Mouse (Mus musculus) brown adipose tissue, adult 24 weeks (tissue): ENCODE results near the gene Pramef20. TPM values are rescaled to one million over a fixed set of nuclear protein-coding genes. Genes with fewer than 3 reads are reported as not detected.
"Not testable (repeated sequence)": the region's sequence is repeated elsewhere in the genome, so short reads cannot be mapped to it uniquely, and the experiment has no call there.

Source experiments
- H3K27ac ChIP-seq: fragments of 200-500 bp; replicated peaks from 2 replicates; pipeline ENCODE4 v1.5.1; 2012; ENCODE audit warnings: low read depth, mild to moderate bottlenecking, low read length
- H3K4me1 ChIP-seq: fragments of 200-500 bp; 2 replicates; pipeline ENCODE4 v1.6.1; 2012; ENCODE audit warnings: low read length, mixed read lengths; ENCODE audit not compliant: control insufficient read depth, insufficient read depth, insufficient read length
- H3K4me3 ChIP-seq: fragments of 200-500 bp; 2 replicates; pipeline ENCODE4 v1.5.1; 2012; ENCODE audit warnings: low read depth, mild to moderate bottlenecking, low read length, moderate library complexity; ENCODE audit not compliant: insufficient read depth
- polyA plus RNA-seq: library from polyadenylated mRNA; stranded (reverse); fragments of >200 nt; gene quantifications from 2 replicates; pipeline ENCODE4 v1.2.4, GENCODE M21; 2012; ENCODE audit not compliant: missing spikeins, insufficient read depth, insufficient read length

Gene Pramef20
- polyA plus RNA-seq = not detected in 2 replicates

DNA sequence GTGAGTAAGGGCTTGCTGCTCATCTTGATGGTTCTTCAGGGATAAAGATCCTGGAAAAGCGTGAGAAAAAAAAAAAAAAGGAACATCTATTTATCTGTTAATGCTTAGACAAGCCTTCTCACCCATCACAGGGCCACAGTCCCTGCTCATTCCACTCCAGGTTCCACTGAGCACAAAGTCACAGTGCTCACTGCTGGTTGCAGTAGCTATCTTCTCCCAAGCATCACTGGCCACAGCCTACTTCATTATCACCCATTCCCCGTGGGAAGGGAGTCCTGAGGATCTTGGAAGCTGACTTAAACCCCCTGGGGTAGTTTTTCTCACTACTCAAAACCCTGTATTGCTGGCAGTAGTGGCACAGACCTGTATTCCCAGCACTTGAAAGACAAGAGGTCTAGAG, at the start of gene Pramef20:
Pramef20 (minus strand) TSS at position 23 of the 400 bp plus-strand sequence.
- H3K27ac ChIP-seq = no peak within 1 kb of the TSS
- H3K4me3 ChIP-seq = no peak within 1 kb of the TSS
- no peaks in the 10 kb centered on the region for H3K4me1 ChIP-seq

- no peak overlapping the region for H3K4me3 ChIP-seq
- no peaks in the 10 kb centered on the region for H3K4me1 ChIP-seq
- no peak overlapping the region for H3K27ac ChIP-seq
Observed at GRCm38 (mm10) chr4:144424590-144424989, 46.9 kb upstream of the Pramef20 start.

DNA sequence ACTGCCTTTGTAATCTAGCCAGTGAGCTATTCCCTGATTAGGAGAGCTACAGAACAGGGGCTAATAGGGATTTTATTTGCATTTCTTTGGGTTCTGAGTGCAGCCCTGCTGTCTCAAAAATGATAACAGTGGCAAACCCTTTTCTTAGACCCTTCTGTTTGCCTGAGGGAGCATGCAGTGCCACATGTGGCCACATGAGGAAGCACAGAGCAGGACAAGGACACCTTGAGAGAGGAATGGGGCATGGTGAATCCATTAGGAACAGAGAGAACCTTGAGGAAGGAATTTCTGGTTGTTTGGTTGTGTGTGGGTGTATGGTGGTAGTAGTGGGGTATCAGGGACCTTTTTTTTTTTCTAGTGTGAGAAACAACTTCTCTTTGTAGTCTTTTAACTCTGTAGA, 42.9 kb upstream of the Pramef20 start:
- Histone ChIP-seq H3K4me1 (no peaks in the 10 kb centered on the region), H3K4me3 (no peak overlapping the region), H3K27ac (no peak overlapping the region)

- H3K4me1 ChIP-seq = no peaks in the 10 kb centered on the region
- no peak within 1 kb of the TSS for H3K4me3 ChIP-seq
- no peak within 1 kb of the TSS for H3K27ac ChIP-seq
Observed at GRCm38 (mm10) chr4:144408290-144408689, 30.6 kb upstream of the Pramef20 start, which contains the start of gene Pramef12. Gene Pramef12, minus strand, starts transcription at chr4:144408464.

DNA sequence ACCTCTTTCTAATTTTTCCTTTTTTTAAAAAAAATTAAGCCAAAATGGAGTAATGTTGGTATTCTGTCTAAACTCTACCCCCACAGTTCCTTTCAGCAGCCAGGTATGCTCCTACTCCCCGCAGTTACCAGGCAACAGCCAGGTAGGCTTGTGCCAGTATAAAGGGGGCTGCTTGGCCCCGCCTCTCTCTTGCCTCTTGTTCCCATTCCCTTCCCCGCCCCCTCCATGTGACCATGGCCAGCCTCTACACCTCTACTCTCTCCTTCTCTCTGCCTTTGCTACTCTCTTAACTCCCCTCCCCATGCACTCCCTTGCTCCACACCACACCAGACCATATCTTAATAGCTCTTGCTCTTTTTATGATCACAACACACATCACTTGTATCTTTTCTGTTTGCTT, 28.5 kb upstream of the Pramef20 start:
- H3K4me3 ChIP-seq = no peak overlapping the region

GRCm38 (mm10) chr4:144404456-144405086, 26.8 kb upstream of the Pramef20 start:
- Histone ChIP-seq H3K4me1 (no peaks in the 10 kb centered on the region), H3K27ac (no peak overlapping the region), H3K4me3 (no peak overlapping the region)

More for the DNA sequence above, 28.5 kb upstream of the Pramef20 start:
- H3K27ac ChIP-seq = no peak overlapping the region
- H3K4me1 ChIP-seq = no peaks in the 10 kb centered on the region

DNA sequence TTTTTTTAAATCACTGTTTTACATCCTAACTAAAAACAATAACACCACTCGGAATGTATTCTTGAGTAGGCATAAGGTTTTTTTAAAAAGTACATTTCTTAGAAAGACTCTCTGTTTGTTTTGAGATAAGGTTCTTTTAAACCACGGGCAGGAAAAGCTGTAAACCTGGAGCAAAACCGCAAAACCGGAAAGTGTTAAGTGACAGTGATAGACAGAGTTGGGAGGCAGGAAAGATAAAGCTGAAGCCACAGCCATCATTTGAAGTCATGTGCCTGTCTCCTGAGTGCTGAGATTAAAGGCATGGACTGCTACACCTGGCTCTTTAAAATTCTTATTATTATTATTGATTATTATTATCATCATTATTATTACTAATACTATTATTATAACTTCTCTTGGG, 25.0 kb upstream of the Pramef20 start:
- Histone ChIP-seq H3K4me1 (no peaks in the 10 kb centered on the region), H3K27ac (no peak overlapping the region), H3K4me3 (no peak overlapping the region)

- Histone ChIP-seq H3K4me3 (no peak overlapping the region), H3K4me1 (no peaks in the 10 kb centered on the region), H3K27ac (no peak overlapping the region)
Observed at GRCm38 (mm10) chr4:144396316-144396715, 18.6 kb upstream of the Pramef20 start.

GRCm38 (mm10) chr4:144357642-144358041, 20.1 kb downstream of the Pramef20 start, which contains the start of gene Gm13119:
Gene Gm13119, plus strand, starts transcription at chr4:144357942.
- H3K4me1 ChIP-seq, H3K27ac ChIP-seq, H3K4me3 ChIP-seq: not testable (repeated sequence)

GRCm38 (mm10) chr4:144335856-144336255, 41.9 kb downstream of the Pramef20 start:
- H3K4me1 ChIP-seq, H3K27ac ChIP-seq, H3K4me3 ChIP-seq: not testable (repeated sequence)

GRCm38 (mm10) chr4:144329949-144330348, 47.8 kb downstream of the Pramef20 start, which contains the start of gene Gm13128:
Gene Gm13128, plus strand, starts transcription at chr4:144330249.
- H3K27ac ChIP-seq, H3K4me1 ChIP-seq, H3K4me3 ChIP-seq: not testable (repeated sequence)

Other genes starting within 250 kb of the Pramef20 start
- gene Oog3, start 215.3 kb downstream of the Pramef20 start, polyA plus RNA-seq = not detected in 2 replicates
- not detected in 2 replicates for gene Oog2, start 187.2 kb downstream of the Pramef20 start, polyA plus RNA-seq
- not detected in 2 replicates for gene C87977, start 164.6 kb downstream of the Pramef20 start, polyA plus RNA-seq
- gene Pramel5, start 97.4 kb downstream of the Pramef20 start, polyA plus RNA-seq = not detected in 2 replicates
- not detected in 2 replicates for gene Gm13128, start 47.7 kb downstream of the Pramef20 start, polyA plus RNA-seq
- not detected in 2 replicates for gene Gm13119, start 20.0 kb downstream of the Pramef20 start, polyA plus RNA-seq
- not detected in 2 replicates for gene Pramef12, start 30.5 kb upstream of the Pramef20 start, polyA plus RNA-seq
- gene 1700012P22Rik, start 60.8 kb upstream of the Pramef20 start, polyA plus RNA-seq = not detected in 2 replicates
- not detected in 2 replicates for gene Gm9944, start 75.4 kb upstream of the Pramef20 start, polyA plus RNA-seq
- gene Aadacl3, start 85.8 kb upstream of the Pramef20 start, polyA plus RNA-seq = not detected in 2 replicates
- not detected in 2 replicates for gene 9430007A20Rik, start 141.9 kb upstream of the Pramef20 start, polyA plus RNA-seq
- gene Gm13124, start 187.2 kb upstream of the Pramef20 start, polyA plus RNA-seq = not detected in 2 replicates
- not detected in 2 replicates for gene Aadacl4, start 235.8 kb upstream of the Pramef20 start, polyA plus RNA-seq